Mouse (Mus musculus): Measurements from ENCODE around the gene Elmo3.

- no peak for TF ChIP-seq CTCF (IDR thresholded peaks at IDR 0.05; ENCODE audit: low read depth, low read length)
- TF ChIP-seq POLR2A (IDR thresholded peaks at IDR 0.05; ENCODE audit: borderline replicate concordance, low read depth, low read length), result no peak
Measured at GRCm38 (mm10) chr8:105307670-105308069, 2.3 kb downstream of the Elmo3 start.

Measured in bone marrow macrophage, adult 2 months (primary cell).